Mouse (Mus musculus) embryo, embryonic 10.5 days (tissue): ENCODE results near the gene Habp2.

ENCODE experiments used
- DNase-seq: peaks from one replicate; pipeline ENCODE4 v3.0.0-alpha.2; 2015; ENCODE audit warnings: low spot score

Gene Habp2

DNA sequence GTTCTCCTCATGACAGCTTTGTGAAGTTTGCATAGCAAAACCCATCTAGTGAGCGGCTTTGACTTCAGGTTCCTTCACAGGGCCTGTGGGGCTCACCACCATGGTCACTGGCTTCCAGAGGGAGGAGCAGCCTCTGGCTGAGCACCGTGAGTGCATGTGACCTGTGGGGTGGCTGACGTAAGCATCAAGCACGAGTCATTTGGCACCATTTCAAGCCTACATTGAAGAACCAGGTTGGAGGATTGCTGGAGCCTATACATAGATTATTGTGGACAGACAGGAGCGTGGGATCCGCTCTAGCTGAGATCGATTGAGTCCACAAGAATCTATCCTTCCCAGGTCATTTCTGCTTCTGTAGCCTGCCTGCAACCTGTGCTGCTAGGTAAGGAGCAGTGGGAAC, at the start of gene Habp2:
Habp2 (plus strand) TSS at position 272 of the 400 bp plus-strand sequence.
- DNase-seq = no peak

DNA sequence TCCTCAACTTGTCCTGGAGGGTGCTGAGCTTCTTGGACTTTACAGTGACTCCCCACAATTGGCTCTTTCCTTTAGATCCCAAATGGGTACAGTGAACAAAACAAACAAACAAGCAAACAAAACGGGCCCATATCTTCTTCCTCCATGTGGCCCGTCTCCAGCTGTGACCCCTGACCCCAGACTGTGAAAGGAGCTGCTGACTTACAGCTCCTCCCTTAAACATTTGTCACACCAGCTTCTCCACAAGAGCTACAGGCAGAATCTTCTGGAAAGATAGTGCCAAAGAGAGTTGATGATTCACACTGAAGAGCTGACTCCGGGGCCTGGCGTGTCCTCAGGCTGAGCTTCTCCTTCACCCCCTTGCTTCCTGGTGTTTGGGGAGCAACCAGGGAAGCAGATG, 48.4 kb upstream of the Habp2 start:
- no peak for DNase-seq

- no peak for DNase-seq
These were observed 41.7 kb upstream of the Habp2 start for GRCm38 (mm10) chr19:56245201-56245600.

- no peak for DNase-seq
These were observed 34.1 kb upstream of the Habp2 start for GRCm38 (mm10) chr19:56252815-56253214.

- no peak for DNase-seq
These were observed 33.7 kb upstream of the Habp2 start for GRCm38 (mm10) chr19:56253271-56253670.

GRCm38 (mm10) chr19:56254751-56255150, 32.2 kb upstream of the Habp2 start:
- peak; percentile 63 for DNase-seq

- peak; percentile 88 for DNase-seq
These were observed 31.4 kb upstream of the Habp2 start for GRCm38 (mm10) chr19:56255506-56255905.

DNA sequence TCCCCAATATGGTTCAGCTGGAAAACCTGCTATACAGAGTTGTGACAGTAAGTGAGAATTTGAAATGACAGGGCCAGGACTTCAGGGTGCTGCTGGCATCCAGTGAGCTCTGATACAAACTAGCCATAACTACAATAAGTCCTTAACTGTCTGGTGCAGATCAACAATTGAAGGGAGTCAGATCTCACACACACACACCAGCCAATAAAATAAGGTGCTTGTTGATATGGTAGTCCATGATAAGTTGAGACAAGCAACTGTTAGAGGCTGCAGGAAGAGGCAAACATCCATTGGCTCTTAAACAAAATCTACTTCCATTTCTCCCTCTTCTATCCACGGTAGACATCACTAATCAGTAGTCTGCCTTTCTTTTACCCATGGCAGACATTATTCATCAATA, 30.7 kb upstream of the Habp2 start:
- DNase-seq = no peak

GRCm38 (mm10) chr19:56256741-56257140, 30.2 kb upstream of the Habp2 start:
- no peak for DNase-seq

- no peak for DNase-seq
These were observed 23.2 kb upstream of the Habp2 start for GRCm38 (mm10) chr19:56263696-56264095.

- no peak for DNase-seq
These were observed 22.8 kb upstream of the Habp2 start for GRCm38 (mm10) chr19:56264175-56264574.

DNA sequence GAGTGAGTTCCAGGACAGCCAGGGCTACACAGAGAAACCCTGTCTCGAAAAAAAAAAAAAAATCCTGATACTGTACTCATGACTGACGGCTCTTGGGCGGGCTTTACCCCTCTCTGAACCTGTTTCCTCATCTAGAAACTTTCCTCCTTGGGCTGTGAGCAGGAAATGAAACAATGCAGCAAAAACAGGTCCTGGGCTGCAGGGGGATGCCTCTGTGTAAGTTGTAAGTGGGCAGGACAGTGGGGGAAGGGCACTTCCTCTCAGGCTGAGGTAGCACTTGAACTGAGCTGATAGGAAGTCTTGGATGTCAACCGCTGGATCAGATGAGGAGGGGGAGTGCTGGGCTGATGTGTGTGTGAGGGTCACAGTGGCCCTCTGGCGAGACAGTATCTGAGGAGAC, 21.8 kb upstream of the Habp2 start:
- peak; percentile 26 for DNase-seq

- DNase-seq = no peak
These were observed 14.9 kb upstream of the Habp2 start for GRCm38 (mm10) chr19:56272081-56272480.

DNA sequence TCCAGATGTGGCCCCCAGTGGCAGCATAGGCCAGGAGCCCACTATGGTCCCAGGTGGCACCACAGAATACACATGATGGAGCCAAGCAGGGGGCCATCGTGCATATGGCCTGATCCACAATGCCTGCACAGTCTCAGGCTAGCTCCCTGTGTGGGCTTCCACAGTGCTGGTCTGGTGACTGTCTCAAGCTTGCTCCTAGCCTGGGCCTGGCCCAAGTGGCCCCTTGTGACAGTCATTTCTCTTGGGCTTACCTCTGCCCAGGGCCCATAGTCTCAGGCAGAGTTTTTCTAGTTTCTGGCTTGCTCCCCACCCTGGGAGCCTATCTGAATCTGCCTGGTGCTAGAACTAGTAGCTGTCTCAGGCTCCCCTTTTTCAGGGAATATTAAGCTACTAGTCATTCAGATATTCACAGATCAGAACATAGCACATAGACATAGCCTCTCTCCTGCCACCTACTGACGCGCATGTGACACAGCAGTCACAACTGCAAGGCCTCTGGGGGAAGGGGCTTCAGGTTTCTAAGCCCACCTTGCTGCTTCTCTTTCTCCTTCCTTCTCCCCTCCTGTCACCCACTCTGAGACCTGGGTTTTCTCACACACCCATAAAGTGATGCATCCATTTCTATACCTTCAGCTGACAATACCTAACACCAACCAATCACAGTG, 9.7 kb upstream of the Habp2 start:
- peak; percentile 34 for DNase-seq

DNA sequence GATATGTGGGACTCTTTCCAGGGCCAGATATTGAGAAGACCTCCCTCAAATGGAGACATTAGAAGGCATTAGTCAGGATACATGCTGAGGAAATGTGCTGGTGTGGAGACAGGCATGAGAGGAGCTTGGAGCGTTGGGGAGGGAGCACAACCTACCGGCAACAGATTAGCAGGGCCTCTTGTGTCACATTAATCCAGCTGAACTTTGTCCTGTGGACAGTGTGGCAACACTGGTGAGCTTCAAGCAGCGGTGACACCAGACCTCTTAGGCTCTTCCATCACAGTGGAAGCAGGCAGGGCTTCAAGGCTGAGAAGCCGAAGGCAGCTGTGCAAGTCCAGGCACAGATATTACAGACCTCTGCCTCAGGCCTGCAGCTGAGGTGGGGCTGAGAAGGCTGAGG, 9.0 kb upstream of the Habp2 start:
- DNase-seq = no peak

- DNase-seq = no peak
These were observed 8.6 kb upstream of the Habp2 start for GRCm38 (mm10) chr19:56278366-56278765.

DNA sequence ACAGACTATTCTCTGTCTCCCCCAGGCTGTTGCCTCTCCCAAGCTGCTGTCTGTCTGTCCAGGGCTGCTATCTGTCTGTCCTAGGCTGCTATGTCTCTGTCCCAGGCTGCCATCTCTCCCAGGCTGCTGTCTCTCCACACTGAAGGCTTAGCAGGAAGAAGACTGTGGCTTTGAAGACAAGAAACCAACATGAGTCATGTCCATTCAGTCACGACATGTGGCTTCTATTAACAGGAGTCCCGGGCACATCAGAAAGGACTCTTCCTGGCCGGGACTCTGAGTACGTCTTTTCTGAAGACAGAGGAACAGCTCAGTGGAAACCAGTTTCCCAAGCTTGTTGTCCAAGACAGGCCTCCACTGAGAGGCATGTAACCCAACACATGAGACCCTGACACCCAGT, 1.7 kb upstream of the Habp2 start:
- no peak for DNase-seq

- no peak for DNase-seq
These were observed 837 bp downstream of the Habp2 start for GRCm38 (mm10) chr19:56287580-56288367.

DNA sequence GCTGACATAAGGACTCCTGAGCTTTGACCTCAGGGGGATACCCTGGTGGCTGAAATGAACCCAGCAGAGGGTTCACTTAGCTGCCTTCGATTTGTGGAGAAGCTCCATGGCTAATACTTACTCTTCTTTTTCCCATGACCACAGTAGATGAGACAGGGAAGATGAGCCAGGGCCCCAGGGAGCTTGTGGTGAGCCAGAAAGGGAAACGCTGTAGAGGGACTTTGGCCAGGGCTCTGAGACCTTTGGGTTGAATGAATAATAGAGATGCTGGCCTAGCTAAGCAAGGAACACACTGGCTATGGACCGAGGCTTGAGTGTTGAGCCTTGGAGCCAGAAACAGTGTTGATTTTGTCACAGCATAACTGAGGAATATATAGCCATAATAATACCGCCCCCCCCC, 1.5 kb downstream of the Habp2 start:
- no peak for DNase-seq

- no peak for DNase-seq
These were observed 2.7 kb downstream of the Habp2 start for GRCm38 (mm10) chr19:56289642-56290041.

DNA sequence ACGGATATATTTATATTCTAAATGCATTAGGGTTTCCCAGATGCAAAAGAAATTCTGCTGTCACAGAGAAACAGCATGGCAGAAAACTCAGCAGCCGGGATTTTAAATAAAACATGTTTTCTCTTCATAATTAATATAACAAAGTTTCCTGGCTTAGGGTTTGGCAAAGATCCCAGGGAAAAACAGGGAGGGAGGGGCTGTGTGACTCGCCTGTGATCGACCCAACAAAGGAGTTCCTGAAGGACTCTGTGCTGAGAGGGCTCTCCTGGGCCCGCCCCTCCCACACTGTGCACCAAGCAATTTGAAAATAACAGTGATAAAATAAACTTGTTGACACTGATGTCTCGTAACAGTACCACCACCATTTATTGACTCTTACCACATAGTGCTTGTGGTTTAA, 5.0 kb downstream of the Habp2 start:
- no peak for DNase-seq

GRCm38 (mm10) chr19:56292335-56292734, 5.4 kb downstream of the Habp2 start:
- DNase-seq = peak; percentile 15

DNA sequence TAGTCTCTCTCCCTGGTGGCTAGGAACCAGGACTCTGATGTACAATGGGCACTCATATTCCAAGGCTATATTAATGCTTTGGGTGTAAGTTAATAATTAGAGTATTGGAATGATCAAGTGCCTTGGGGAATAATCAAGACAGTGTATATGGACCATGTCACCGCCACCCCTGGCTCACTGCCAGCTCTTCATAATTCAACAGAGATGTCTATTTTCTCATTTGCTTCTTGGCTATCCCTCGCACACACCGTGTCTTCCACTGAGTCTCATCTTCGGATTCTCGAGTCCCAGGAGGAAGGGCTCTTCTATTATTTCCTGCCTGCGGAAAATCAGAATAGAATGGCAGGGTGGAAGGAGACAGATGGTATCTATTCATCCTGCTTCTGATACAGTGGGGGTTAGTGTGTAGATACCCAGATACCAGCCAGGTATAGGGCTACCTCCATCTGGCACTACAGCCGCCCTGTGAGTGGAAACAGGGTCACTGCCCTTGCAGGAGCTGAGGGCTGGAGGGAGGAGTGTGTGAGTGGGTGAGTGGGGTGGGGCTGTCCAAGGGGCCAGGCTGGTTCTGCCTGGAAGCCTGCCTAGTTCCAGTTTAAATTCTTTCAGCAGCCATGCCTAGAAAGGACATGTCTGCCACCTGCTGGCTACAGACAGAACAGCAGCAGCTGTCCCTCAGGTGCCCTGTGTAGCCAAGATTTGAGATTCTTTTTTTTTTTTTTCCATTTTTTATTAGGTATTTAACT, 7.9 kb downstream of the Habp2 start:
- peak; percentile 81 for DNase-seq
